Mouse (Mus musculus) cortical plate, adult 2 months (tissue): Measurements from ENCODE around the gene Ascc1.

Source experiments
- CTCF ChIP-seq: fragments of 200-500 bp; IDR thresholded peaks from 2 replicates; pipeline ENCODE4 v1.5.1; 2011; ENCODE audit warnings: mild to moderate bottlenecking, control low read depth, low read length; ENCODE audit not compliant: insufficient read depth; ENCODE audit errors: extremely low read depth
- POLR2A ChIP-seq: fragments of 200-500 bp; IDR thresholded peaks from 2 replicates; pipeline ENCODE4 v1.6.1; 2011; ENCODE audit warnings: mild to moderate bottlenecking, low read length, control low read depth; ENCODE audit not compliant: insufficient read depth; ENCODE audit errors: extremely low read depth

DNA sequence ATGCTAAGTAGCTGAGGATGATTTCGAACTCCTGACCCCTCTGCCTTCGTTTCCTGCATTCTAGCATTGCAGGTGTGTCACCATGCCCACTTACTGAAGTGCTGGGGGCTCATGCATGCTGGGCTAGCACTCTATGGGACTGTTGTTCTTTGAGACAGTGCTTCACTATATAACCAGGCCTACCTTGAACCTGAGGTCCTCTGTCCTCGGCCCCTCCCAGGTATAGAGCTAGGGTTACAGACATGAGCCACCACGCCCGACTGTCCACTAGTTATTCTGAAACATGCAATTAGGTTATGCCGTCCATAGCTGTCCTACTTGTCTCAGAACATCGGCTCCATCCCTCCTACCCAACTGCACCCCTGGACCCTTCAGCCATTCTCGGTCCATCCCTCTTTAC, 30.8 kb upstream of the Ascc1 start:
- TF ChIP-seq CTCF = no peak
- no peak for TF ChIP-seq POLR2A
